Mouse (Mus musculus): ENCODE results near the gene Gm45015. TPM values are rescaled to one million over a fixed set of nuclear protein-coding genes. Genes with fewer than 3 reads are reported as not detected.

Gene Gm45015
- not detected in 2 replicates for total RNA-seq (2014; rRNA removed)
- polyA plus RNA-seq (2015; fragmentation: Nextera tagmentation; extraction: Ambion mirVana): not detected in 2 replicates

GRCm38 (mm10) chrX:73336740-73337139 lies at the start of gene Gm45015:
Gene Gm45015, minus strand, starts transcription at chrX:73336840.
- no peak for DNase-seq (ENCODE audit: low spot score)
- ATAC-seq: no peak
- 90% methylated on average over 4 of the region's 4 CpGs for WGBS

GRCm38 (mm10) chrX:73384924-73385323 lies 48.3 kb upstream of the Gm45015 start:
- H3K9me3 ChIP-seq (ENCODE audit: low read length): no peaks in the 10 kb centered on the region
- peak overlapping the region; percentile 51; the same call in 1 of the 2 replicates for H3K27ac ChIP-seq
- 37% methylated on average over 1 of the region's 1 CpGs for WGBS
- no peak for TF ChIP-seq CTCF (IDR thresholded peaks at IDR 0.05; ENCODE audit: low read depth)
- no peak overlapping the region for H3K4me2 ChIP-seq (ENCODE audit: low read depth, low read length)
- DNase-seq (ENCODE audit: low spot score): no peak
- H3K4me1 ChIP-seq (ENCODE audit: insufficient read depth, low read length): no peaks in the 10 kb centered on the region
- H3K4me3 ChIP-seq (ENCODE audit: low read length): no peak overlapping the region
- H3K36me3 ChIP-seq (ENCODE audit: insufficient read depth, low read length): no peaks in the 10 kb centered on the region
- H3K9ac ChIP-seq (replicated peaks; ENCODE audit: low read length): no peak overlapping the region
- ATAC-seq: no peak
- H3K27me3 ChIP-seq (ENCODE audit: insufficient read depth, low read length): no peaks in the 10 kb centered on the region

More at GRCm38 (mm10) chrX:73336740-73337139, at the start of gene Gm45015:
- no peak within 1 kb of the TSS for H3K4me3 ChIP-seq (ENCODE audit: low read length)
- no peak for TF ChIP-seq CTCF (IDR thresholded peaks at IDR 0.05; ENCODE audit: low read depth)
- H3K4me1 ChIP-seq (ENCODE audit: insufficient read depth, low read length): no peaks in the 10 kb centered on the region
- no peak within 1 kb of the TSS for H3K4me2 ChIP-seq (ENCODE audit: low read depth, low read length)
- no peaks in the 10 kb centered on the region for H3K27me3 ChIP-seq (ENCODE audit: insufficient read depth, low read length)
- no peak within 1 kb of the TSS for H3K9ac ChIP-seq (replicated peaks; ENCODE audit: low read length)
- no peaks in the 10 kb centered on the region for H3K9me3 ChIP-seq (ENCODE audit: low read length)
- no peaks in the 10 kb centered on the region for H3K36me3 ChIP-seq (ENCODE audit: insufficient read depth, low read length)
- no peak within 1 kb of the TSS for H3K27ac ChIP-seq

GRCm38 (mm10) chrX:73384419-73384818 lies 47.8 kb upstream of the Gm45015 start:
- 50% methylated on average over 6 of the region's 6 CpGs for WGBS
- H3K27ac ChIP-seq: peak overlapping the region; percentile 51

GRCm38 (mm10) chrX:73363291-73363690 lies 26.7 kb upstream of the Gm45015 start:
- DNase-seq (ENCODE audit: low spot score) (no peak), ATAC-seq (no peak)
- no peaks in the 10 kb centered on the region for H3K36me3 ChIP-seq (ENCODE audit: insufficient read depth, low read length)

More at GRCm38 (mm10) chrX:73384419-73384818, 47.8 kb upstream of the Gm45015 start:
- Histone ChIP-seq H3K4me1 (ENCODE audit: insufficient read depth, low read length) (no peaks in the 10 kb centered on the region), H3K4me2 (ENCODE audit: low read depth, low read length) (no peak overlapping the region), H3K27me3 (ENCODE audit: insufficient read depth, low read length) (no peaks in the 10 kb centered on the region), H3K4me3 (ENCODE audit: low read length) (no peak overlapping the region), H3K36me3 (ENCODE audit: insufficient read depth, low read length) (no peaks in the 10 kb centered on the region), H3K9me3 (ENCODE audit: low read length) (no peaks in the 10 kb centered on the region), H3K9ac (replicated peaks; ENCODE audit: low read length) (no peak overlapping the region)
- DNase-seq (ENCODE audit: low spot score): peak; percentile 44
- TF ChIP-seq CTCF (IDR thresholded peaks at IDR 0.05; ENCODE audit: low read depth): no peak
- ATAC-seq: peak; percentile 80

GRCm38 (mm10) chrX:73356719-73357118 lies 20.1 kb upstream of the Gm45015 start:
- Histone ChIP-seq H3K4me3 (ENCODE audit: low read length) (no peak overlapping the region), H3K9ac (replicated peaks; ENCODE audit: low read length) (no peak overlapping the region), H3K4me1 (ENCODE audit: insufficient read depth, low read length) (no peaks in the 10 kb centered on the region), H3K27me3 (ENCODE audit: insufficient read depth, low read length) (no peaks in the 10 kb centered on the region), H3K9me3 (ENCODE audit: low read length) (no peaks in the 10 kb centered on the region), H3K36me3 (ENCODE audit: insufficient read depth, low read length) (peaks cover 20% of the 10 kb centered on the region), H3K27ac (no peak overlapping the region), H3K4me2 (ENCODE audit: low read depth, low read length) (no peak overlapping the region)
- TF ChIP-seq CTCF (IDR thresholded peaks at IDR 0.05; ENCODE audit: low read depth): no peak
- no peak for DNase-seq (ENCODE audit: low spot score)
- no peak for ATAC-seq
- 81% methylated on average over 1 of the region's 1 CpGs for WGBS

More at GRCm38 (mm10) chrX:73363291-73363690, 26.7 kb upstream of the Gm45015 start:
- H3K9ac ChIP-seq (replicated peaks; ENCODE audit: low read length): no peak overlapping the region
- H3K4me3 ChIP-seq (ENCODE audit: low read length): no peak overlapping the region
- no peaks in the 10 kb centered on the region for H3K4me1 ChIP-seq (ENCODE audit: insufficient read depth, low read length)
- no peak for TF ChIP-seq CTCF (IDR thresholded peaks at IDR 0.05; ENCODE audit: low read depth)
- H3K27ac ChIP-seq: no peak overlapping the region
- no peak overlapping the region for H3K4me2 ChIP-seq (ENCODE audit: low read depth, low read length)
- no peaks in the 10 kb centered on the region for H3K27me3 ChIP-seq (ENCODE audit: insufficient read depth, low read length)
- H3K9me3 ChIP-seq (ENCODE audit: low read length): no peaks in the 10 kb centered on the region

- H3K4me1 ChIP-seq (ENCODE audit: insufficient read depth, low read length): no peaks in the 10 kb centered on the region
- no peak for TF ChIP-seq CTCF (IDR thresholded peaks at IDR 0.05; ENCODE audit: low read depth)
- no peak overlapping the region for H3K4me2 ChIP-seq (ENCODE audit: low read depth, low read length)
- ATAC-seq (no peak), DNase-seq (ENCODE audit: low spot score) (no peak)
- 95% methylated on average over 2 of the region's 2 CpGs for WGBS
- H3K9me3 ChIP-seq (ENCODE audit: low read length): no peaks in the 10 kb centered on the region
- no peaks in the 10 kb centered on the region for H3K27me3 ChIP-seq (ENCODE audit: insufficient read depth, low read length)
- H3K27ac ChIP-seq: no peak overlapping the region
- peaks cover 20% of the 10 kb centered on the region for H3K36me3 ChIP-seq (ENCODE audit: insufficient read depth, low read length)
- H3K4me3 ChIP-seq (ENCODE audit: low read length): no peak overlapping the region
- no peak overlapping the region for H3K9ac ChIP-seq (replicated peaks; ENCODE audit: low read length)
Measured at GRCm38 (mm10) chrX:73356163-73356562, 19.5 kb upstream of the Gm45015 start.

- no peak overlapping the region for H3K27ac ChIP-seq
- no peak overlapping the region for H3K4me2 ChIP-seq (ENCODE audit: low read depth, low read length)
- H3K4me3 ChIP-seq (ENCODE audit: low read length): no peak overlapping the region
- ATAC-seq (no peak), DNase-seq (ENCODE audit: low spot score) (no peak)
- no peaks in the 10 kb centered on the region for H3K27me3 ChIP-seq (ENCODE audit: insufficient read depth, low read length)
- H3K9me3 ChIP-seq (ENCODE audit: low read length): no peaks in the 10 kb centered on the region
- H3K9ac ChIP-seq (replicated peaks; ENCODE audit: low read length): no peak overlapping the region
- TF ChIP-seq CTCF (IDR thresholded peaks at IDR 0.05; ENCODE audit: low read depth): no peak
- H3K4me1 ChIP-seq (ENCODE audit: insufficient read depth, low read length): no peaks in the 10 kb centered on the region
- H3K36me3 ChIP-seq (ENCODE audit: insufficient read depth, low read length): no peaks in the 10 kb centered on the region
- WGBS: 42% methylated on average over 1 of the region's 1 CpGs
Measured at GRCm38 (mm10) chrX:73344346-73344745, 7.7 kb upstream of the Gm45015 start.

Data from hindbrain, postnatal 0 days (tissue).